Mouse (Mus musculus) forebrain, embryonic 14.5 days (tissue): ENCODE results near the gene Ksr1. TPM values are rescaled to one million over a fixed set of nuclear protein-coding genes. Genes with fewer than 3 reads are reported as not detected.

ENCODE experiments used
- ATAC-seq: fragments of 200-750 bp; cut with Nextera tagmentation; 2 replicates; pipeline ENCODE4 v1.8.0; 2017; ENCODE audit warnings: mild to moderate bottlenecking, moderate library complexity
- DNase-seq: peaks from one replicate; pipeline ENCODE4 v3.0.0-alpha.2; 2015; ENCODE audit warnings: low spot score
- H3K27ac ChIP-seq: fragments of 300-500 bp; sonication (generic); 2 replicates; pipeline ENCODE4 v1.5.1; 2014; ENCODE audit warnings: low read depth, mild to moderate bottlenecking, control low read depth, low read length, moderate library complexity
- H3K27me3 ChIP-seq: fragments of 300-500 bp; sonication (generic); replicated peaks from 2 replicates; pipeline ENCODE4 v1.6.1; 2014; ENCODE audit warnings: low read length, control low read depth, mixed read lengths; ENCODE audit not compliant: control insufficient read depth, insufficient read depth
- H3K36me3 ChIP-seq: fragments of 300-500 bp; sonication (generic); 2 replicates; pipeline ENCODE4 v1.6.1; 2014; ENCODE audit warnings: low read length, control low read depth; ENCODE audit not compliant: control insufficient read depth, insufficient read depth
- H3K4me1 ChIP-seq: fragments of 300-500 bp; sonication (generic); 2 replicates; pipeline ENCODE4 v1.6.1; 2014; ENCODE audit warnings: antibody characterized with exemption, low read length, control low read depth; ENCODE audit not compliant: control insufficient read depth, insufficient read depth
- H3K4me2 ChIP-seq: fragments of 300-500 bp; sonication (generic); 2 replicates; pipeline ENCODE4 v1.6.1; 2014; ENCODE audit warnings: mild to moderate bottlenecking, control low read depth, low read length
- H3K4me3 ChIP-seq: fragments of 300-500 bp; sonication (generic); 2 replicates; pipeline ENCODE4 v1.5.1; 2014; ENCODE audit warnings: low read depth, low read length, control low read depth
- H3K9ac ChIP-seq: fragments of 300-500 bp; sonication (generic); 2 replicates; pipeline ENCODE4 v1.6.1; 2014; ENCODE audit warnings: mild to moderate bottlenecking, low read length, control low read depth, moderate library complexity
- H3K9me3 ChIP-seq: fragments of 300-500 bp; sonication (generic); replicated peaks from 2 replicates; pipeline ENCODE4 v1.6.1; 2016; ENCODE audit warnings: low read length, control low read depth, mixed read lengths; ENCODE audit not compliant: control insufficient read depth
- WGBS: fragments of 180-500 bp; shearing (Covaris S2); extraction: QIAGEN DNeasy Blood & Tissue Kit; methylation state at CpG from one replicate; pipeline ENCODE4 v1.1.7; 2014; 5-methylcytosine and 5-hydroxymethylcytosine counted together
- polyA plus RNA-seq: library from polyadenylated mRNA; unstranded; fragments of >200 nt; fragmentation: Nextera tagmentation; extraction: Ambion mirVana; gene quantifications from 2 replicates; pipeline ENCODE4 v1.2.1, GENCODE M21; 2014

Gene Ksr1
- polyA plus RNA-seq, result 4.7 and 7.2 TPM in 2 replicates

DNA sequence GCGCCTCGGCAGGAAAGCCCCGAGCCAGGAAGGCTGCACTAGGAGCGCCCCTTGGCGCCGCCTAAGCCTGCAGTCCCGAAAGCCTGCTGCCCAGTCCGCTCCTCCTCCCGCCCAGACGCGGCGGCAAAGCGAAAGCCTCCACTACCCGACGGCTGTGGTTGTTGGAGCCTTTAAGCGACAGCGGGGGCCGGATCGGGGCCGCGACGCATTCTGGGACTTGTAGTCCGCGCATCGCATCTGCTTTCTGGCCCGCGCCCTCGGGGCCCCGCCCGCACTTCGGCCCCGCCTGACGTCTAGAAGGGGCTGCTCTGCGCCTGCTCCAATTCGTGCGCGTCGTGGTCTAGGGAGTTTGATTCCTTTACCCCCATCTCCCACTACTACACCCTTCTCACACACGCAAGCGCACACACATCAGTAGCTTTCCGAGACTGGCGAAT is at the start of gene Ksr1:
TSS of gene Ksr1 (minus strand) at position 77 of the 437 bp plus-strand sequence.
- peak; percentile 98 for DNase-seq
- Histone ChIP-seq H3K4me1 (peaks cover 15% of the 10 kb centered on the region), H3K9ac (peak within 1 kb of the TSS; percentile 91), H3K4me2 (peak within 1 kb of the TSS; percentile 79), H3K27ac (peak within 1 kb of the TSS; percentile 89), H3K4me3 (peak within 1 kb of the TSS; percentile 90), H3K27me3 (no peaks in the 10 kb centered on the region), H3K9me3 (no peaks in the 10 kb centered on the region), H3K36me3 (no peaks in the 10 kb centered on the region)
- ATAC-seq, result peak; percentile 95
- under 1% methylated on average over 38 of the region's 42 CpGs for WGBS

DNA sequence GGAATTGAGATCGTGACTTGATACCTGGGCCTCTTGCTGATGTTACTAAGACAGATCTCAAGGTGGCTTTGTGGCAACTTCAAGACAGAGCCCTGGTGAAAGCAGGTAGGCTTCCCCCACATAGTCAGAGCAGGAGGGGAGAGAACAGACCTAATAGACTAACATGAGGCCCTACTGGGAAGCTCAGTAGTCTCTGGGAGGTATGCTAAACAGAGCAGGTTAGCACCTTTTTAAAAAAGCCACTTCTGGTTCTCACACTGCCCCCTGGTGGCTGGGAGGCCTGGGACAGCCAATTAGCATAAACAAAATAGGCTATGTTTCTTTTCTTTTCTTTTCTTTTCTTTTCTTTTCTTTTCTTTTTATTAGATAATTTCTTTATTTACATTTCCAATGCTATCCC is 46.0 kb upstream of the Ksr1 start:
- DNase-seq, result no peak
- no peaks in the 10 kb centered on the region for H3K36me3 ChIP-seq
- no peak overlapping the region for H3K27ac ChIP-seq
- no peak for ATAC-seq
- no peak overlapping the region for H3K9ac ChIP-seq
- no peak overlapping the region for H3K4me2 ChIP-seq
- H3K4me3 ChIP-seq, result no peak overlapping the region
- WGBS, result 90% methylated on average over 1 of the region's 1 CpGs
- H3K4me1 ChIP-seq, result peaks cover 12% of the 10 kb centered on the region
- H3K9me3 ChIP-seq, result no peaks in the 10 kb centered on the region
- H3K27me3 ChIP-seq, result no peaks in the 10 kb centered on the region

- H3K9me3 ChIP-seq, result no peaks in the 10 kb centered on the region
- H3K27ac ChIP-seq, result no peak overlapping the region
- no peak overlapping the region for H3K4me3 ChIP-seq
- WGBS, result 78% methylated on average over 4 of the region's 4 CpGs
- ATAC-seq (no peak), DNase-seq (no peak)
- H3K4me1 ChIP-seq, result peaks cover 12% of the 10 kb centered on the region
- no peaks in the 10 kb centered on the region for H3K36me3 ChIP-seq
- H3K4me2 ChIP-seq, result no peak overlapping the region
- H3K27me3 ChIP-seq, result no peaks in the 10 kb centered on the region
- H3K9ac ChIP-seq, result no peak overlapping the region
These were observed 45.0 kb upstream of the Ksr1 start for GRCm38 (mm10) chr11:79191214-79191613.

GRCm38 (mm10) chr11:79190257-79190656 is 44.0 kb upstream of the Ksr1 start:
- no peak overlapping the region for H3K4me3 ChIP-seq
- ATAC-seq, result no peak
- WGBS, result 93% methylated on average over 2 of the region's 2 CpGs

DNA sequence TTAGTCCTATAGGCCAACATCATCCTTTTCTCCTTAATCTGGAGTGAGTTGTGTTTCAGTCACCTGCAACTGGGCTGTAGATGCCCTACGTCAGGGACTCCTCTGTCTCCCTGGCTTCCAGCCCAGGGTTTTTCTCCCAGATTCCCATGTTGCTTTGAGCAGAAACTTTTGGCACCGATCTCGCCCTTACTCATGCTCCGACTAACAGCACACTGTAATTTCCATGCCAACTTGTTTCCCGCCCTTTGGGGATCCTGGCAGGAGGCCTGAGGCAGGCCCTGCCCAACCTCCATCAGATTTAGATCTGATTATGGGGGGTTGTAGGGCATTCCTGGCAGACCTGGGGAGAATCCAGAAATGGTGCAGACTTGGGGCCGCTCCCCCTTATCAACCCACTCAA is 42.0 kb upstream of the Ksr1 start:
- Histone ChIP-seq H3K4me3 (no peak overlapping the region), H3K4me2 (no peak overlapping the region), H3K4me1 (peaks cover 12% of the 10 kb centered on the region), H3K27ac (peak overlapping the region; percentile 65), H3K9me3 (no peaks in the 10 kb centered on the region), H3K27me3 (no peaks in the 10 kb centered on the region), H3K36me3 (no peaks in the 10 kb centered on the region), H3K9ac (no peak overlapping the region)
- peak; percentile 93 for DNase-seq
- 38% methylated on average over 6 of the region's 6 CpGs for WGBS
- ATAC-seq, result peak; percentile 55

More at GRCm38 (mm10) chr11:79190257-79190656, 44.0 kb upstream of the Ksr1 start:
- Histone ChIP-seq H3K36me3 (no peaks in the 10 kb centered on the region), H3K9me3 (no peaks in the 10 kb centered on the region), H3K9ac (no peak overlapping the region), H3K4me2 (no peak overlapping the region), H3K4me1 (peaks cover 12% of the 10 kb centered on the region), H3K27ac (no peak overlapping the region), H3K27me3 (no peaks in the 10 kb centered on the region)
- no peak for DNase-seq

DNA sequence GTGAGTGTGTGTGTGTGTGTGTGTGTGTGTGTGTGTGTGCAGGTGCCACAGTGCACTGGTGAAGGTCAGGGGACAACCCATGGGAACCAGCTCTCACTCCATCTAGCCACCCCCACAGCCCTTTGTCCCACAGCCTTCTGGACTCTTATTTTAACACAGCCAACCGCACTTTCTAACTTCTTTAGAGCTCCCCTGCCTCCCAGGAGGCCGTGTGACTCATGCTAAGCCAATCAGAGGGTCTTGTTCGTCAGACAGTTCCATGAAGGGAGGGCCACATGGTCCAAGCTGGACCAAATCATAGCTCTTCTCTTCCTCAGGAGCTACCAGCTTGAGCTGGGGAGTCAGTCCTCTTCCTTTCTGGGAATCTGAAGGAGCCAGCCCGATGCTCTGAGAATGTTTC is 41.1 kb upstream of the Ksr1 start:
- no peaks in the 10 kb centered on the region for H3K36me3 ChIP-seq
- H3K27ac ChIP-seq, result no peak overlapping the region
- peaks cover 12% of the 10 kb centered on the region for H3K4me1 ChIP-seq
- no peak overlapping the region for H3K4me2 ChIP-seq
- no peaks in the 10 kb centered on the region for H3K9me3 ChIP-seq
- H3K9ac ChIP-seq, result no peak overlapping the region
- no peaks in the 10 kb centered on the region for H3K27me3 ChIP-seq
- H3K4me3 ChIP-seq, result no peak overlapping the region
- ATAC-seq, result no peak
- WGBS, result 60% methylated on average over 4 of the region's 4 CpGs
- no peak for DNase-seq

GRCm38 (mm10) chr11:79185683-79186082 is 39.5 kb upstream of the Ksr1 start:
- Histone ChIP-seq H3K27ac (no peak overlapping the region), H3K4me1 (peaks cover 12% of the 10 kb centered on the region), H3K9me3 (no peaks in the 10 kb centered on the region), H3K9ac (no peak overlapping the region), H3K36me3 (no peaks in the 10 kb centered on the region), H3K4me3 (no peak overlapping the region), H3K27me3 (no peaks in the 10 kb centered on the region), H3K4me2 (no peak overlapping the region)
- no peak for DNase-seq
- ATAC-seq, result no peak
- 94% methylated on average over 6 of the region's 6 CpGs for WGBS

DNA sequence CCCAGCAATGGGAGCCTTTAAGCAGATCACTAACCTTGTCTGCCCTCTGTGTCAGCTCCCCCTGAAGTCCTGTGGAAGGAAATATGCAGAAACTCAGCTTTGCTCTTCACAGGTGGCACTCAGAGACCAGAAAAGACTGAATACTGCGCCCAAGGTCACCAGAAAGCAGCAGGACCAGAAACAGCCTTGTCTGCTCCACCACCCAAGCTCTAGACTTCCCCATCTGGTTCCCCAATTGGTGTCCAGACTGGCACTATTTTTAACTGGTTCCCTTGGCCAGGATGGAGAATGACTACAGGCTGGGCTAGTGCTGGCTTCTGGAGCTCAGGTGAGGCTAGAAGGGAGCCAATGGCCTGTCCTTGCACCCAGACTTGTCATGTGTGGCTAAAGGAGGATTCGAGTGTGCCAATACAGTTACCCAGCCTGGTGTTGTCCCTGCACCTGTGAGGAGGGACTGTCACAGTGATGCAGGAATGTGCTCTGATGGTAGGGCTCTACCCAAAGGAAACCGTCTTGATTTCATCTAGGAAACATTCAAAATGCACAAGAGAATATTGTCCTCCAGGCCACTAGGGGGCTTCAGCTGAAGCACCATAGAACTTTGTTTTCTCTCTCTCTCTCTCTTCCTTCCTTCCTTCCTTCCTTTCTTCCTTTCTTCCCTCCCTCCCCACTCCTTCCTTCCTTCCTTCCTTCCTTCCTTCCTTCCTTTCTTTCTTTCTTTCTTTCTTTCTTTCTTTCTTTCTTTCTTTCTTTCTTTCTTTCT is 38.1 kb upstream of the Ksr1 start:
- Histone ChIP-seq H3K4me1 (peaks cover 12% of the 10 kb centered on the region), H3K9me3 (no peaks in the 10 kb centered on the region), H3K27ac (no peak overlapping the region), H3K36me3 (no peaks in the 10 kb centered on the region), H3K4me2 (no peak overlapping the region), H3K27me3 (no peaks in the 10 kb centered on the region), H3K4me3 (no peak overlapping the region), H3K9ac (no peak overlapping the region)
- 95% methylated on average over 3 of the region's 3 CpGs for WGBS
- DNase-seq (no peak), ATAC-seq (no peak)

DNA sequence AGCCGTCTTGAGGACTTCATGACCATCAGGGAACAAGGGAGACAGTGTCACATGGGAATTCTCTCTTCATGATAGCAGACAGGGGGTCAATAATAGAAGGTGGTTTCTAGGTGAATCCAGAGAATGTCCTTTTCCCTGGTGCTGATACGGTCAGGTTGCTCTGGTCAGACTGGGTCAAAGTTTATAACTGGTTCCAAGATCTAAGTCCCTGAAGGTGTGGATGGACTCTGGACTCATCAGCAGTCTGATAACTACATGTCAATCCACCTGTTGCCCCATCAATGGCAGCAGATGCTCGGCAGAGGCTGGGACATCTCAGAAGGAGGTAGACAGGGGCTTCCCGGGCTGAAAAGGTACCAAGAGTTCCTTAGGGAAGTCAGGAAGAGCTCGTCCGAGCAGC is 37.2 kb upstream of the Ksr1 start:
- Histone ChIP-seq H3K27ac (no peak overlapping the region), H3K4me1 (peaks cover 7% of the 10 kb centered on the region; the same call in 1 of the 2 replicates), H3K4me3 (no peak overlapping the region), H3K9ac (no peak overlapping the region), H3K27me3 (no peaks in the 10 kb centered on the region), H3K9me3 (no peaks in the 10 kb centered on the region), H3K4me2 (no peak overlapping the region), H3K36me3 (no peaks in the 10 kb centered on the region)
- WGBS, result 89% methylated on average over 6 of the region's 6 CpGs
- no peak for ATAC-seq
- no peak for DNase-seq
